Mouse (Mus musculus) heart, adult 2 months (tissue): ENCODE measurements at regions not wholly inside any gene's neighbourhood (a gene's known extent, or its start where the extent isn't known, plus 50 kb on each side); places are given as distances from the start of the nearest gene placed in this dataset.

Source experiments
- CTCF ChIP-seq: fragments of 200-600 bp; IDR thresholded peaks from 2 replicates; pipeline ENCODE4 v1.8.1; 2022; ENCODE audit warnings: antibody characterized with exemption, mild to moderate bottlenecking, moderate library complexity
- EP300 ChIP-seq: fragments of 200-500 bp; IDR thresholded peaks from 2 replicates; pipeline ENCODE4 v1.6.1; 2011; ENCODE audit warnings: low read depth, low read length, control low read depth; ENCODE audit not compliant: insufficient read depth
- POLR2A ChIP-seq: fragments of 200-500 bp; IDR thresholded peaks from 2 replicates; pipeline ENCODE4 v1.6.1; 2011; ENCODE audit warnings: mild to moderate bottlenecking, low read depth, low read length, control low read depth; ENCODE audit not compliant: insufficient read depth

GRCm38 (mm10) chr15:56344304-56344932 is 1133.0 kb downstream of the Slc22a22 start:
- peak; percentile 41 for TF ChIP-seq CTCF
- TF ChIP-seq POLR2A = no peak
- no peak for TF ChIP-seq EP300
